Comparison of ENCODE assay signal across 9 mouse cellular contexts in the genomic region with DNA sequence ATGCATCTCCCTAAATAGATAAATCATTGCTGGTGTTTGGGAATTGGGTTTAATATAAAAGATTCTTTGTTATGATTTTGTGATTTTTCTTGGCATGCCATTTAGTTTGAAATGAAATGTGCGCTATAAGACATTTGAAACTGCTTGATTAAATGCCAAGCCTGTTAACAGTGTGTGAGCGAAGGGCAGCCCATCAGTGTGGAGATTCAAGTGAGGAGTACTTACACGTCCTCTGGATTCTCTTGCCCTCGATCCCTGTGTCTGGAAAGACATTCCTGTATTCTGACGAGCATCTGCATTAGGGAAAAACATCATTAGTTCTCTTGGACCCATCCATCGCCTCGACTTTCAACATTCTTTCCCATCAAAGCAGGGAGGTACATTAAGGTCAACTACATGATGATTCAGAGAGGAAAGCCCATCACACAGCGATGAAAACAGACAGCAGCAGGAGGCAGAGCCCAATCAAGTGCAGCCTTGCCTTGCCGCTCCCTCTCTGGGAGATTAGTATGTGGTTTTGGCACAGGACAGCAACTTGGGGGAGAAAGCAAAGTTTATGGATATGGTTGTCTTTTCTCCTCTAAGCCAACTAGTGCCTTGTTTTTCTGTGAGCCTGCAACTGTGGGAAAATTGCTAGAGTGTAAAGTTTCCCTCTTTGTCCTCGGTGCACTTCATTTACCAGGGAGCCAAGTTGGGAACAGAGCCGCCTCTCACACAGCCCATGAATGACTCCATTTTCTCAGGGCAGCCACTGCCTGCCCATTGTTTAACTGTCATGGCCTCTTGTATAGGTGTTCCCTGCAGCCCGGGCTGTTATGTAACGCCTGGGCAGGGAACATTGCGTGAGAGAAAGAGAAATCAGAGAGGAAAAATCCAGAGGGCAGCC. TPM values are rescaled to one million over a fixed set of nuclear protein-coding genes. Genes with fewer than 3 reads are reported as not detected.
DNase-seq lines count a peak whose midpoint lies in the region; ATAC-seq lines count a peak whose summit lies in the region.
"Had no signal": no experiment of that assay in that cellular context is flagged by ENCODE, and none has a peak within 500 bp of the region (broad histone marks: within the 10 kb centered on the region; RNA-seq: fewer than 3 reads in every experiment).

No protein-coding gene starts in this region.

- H3K9ac ChIP-seq in midbrain, embryonic 13.5 days (replicated peaks): no peak overlapping the region

- H3K4me1 ChIP-seq in midbrain, embryonic 13.5 days (replicated peaks): peaks cover 13% of the 10 kb centered on the region

- no peak overlapping the region for H3K4me2 ChIP-seq in midbrain, embryonic 13.5 days (replicated peaks)

- WGBS in midbrain, embryonic 13.5 days: 42% methylated on average over 14 of the region's 14 CpGs

- H3K27me3 ChIP-seq in midbrain, embryonic 13.5 days: no peaks in the 10 kb centered on the region

- H3K36me3 ChIP-seq in midbrain, embryonic 13.5 days: no peaks in the 10 kb centered on the region

- no peak overlapping the region for H3K4me3 ChIP-seq in midbrain, embryonic 13.5 days (replicated peaks)

- peak overlapping the region; percentile 72 for H3K27ac ChIP-seq in midbrain, embryonic 13.5 days

- DNase-seq in adrenal gland, adult 2 months: peak; percentile 54
- no peak for DNase-seq in adrenal gland, postnatal 25 days
- DNase-seq in ovary, adult 18-20 months (ENCODE audit: low spot score): peak; percentile 73
- no peak for DNase-seq in ovary, postnatal 14 days (ENCODE audit: low spot score)
- peak; percentile 83 for DNase-seq in layer of hippocampus, adult 9-11 months
- DNase-seq in thymus, postnatal 4 days: no peak

- ATAC-seq in midbrain, embryonic 13.5 days: peak; percentile 95
- ATAC-seq in erythroid progenitor cell, adult 5-6 weeks (replicated peaks; ENCODE audit: low FRiP score, poor library complexity, severe bottlenecking): no peak

- no peaks in the 10 kb centered on the region for H3K9me3 ChIP-seq in midbrain, embryonic 13.5 days

RNA-seq across cellular contexts. Expression of a gene that starts 44.6 kb away (rescaled TPM):
- total RNA-seq in adrenal gland, adult 2 months (2021): under 1 TPM; 0.29 to 0.55 TPM
- polyA plus RNA-seq in adrenal gland, adult 2 months (2012; rRNA removed): 0.89 and 1.2 TPM in 2 replicates
- 0.27 TPM in 1 of 2 replicates, not detected in the other for total RNA-seq in adrenal gland, postnatal 25 days (2021)
- polyA plus RNA-seq in midbrain, embryonic 13.5 days (2015; fragmentation: Nextera tagmentation; extraction: Ambion mirVana): 0.14 TPM in 1 of 2 replicates, not detected in the other
- not detected in 2 replicates for total RNA-seq in erythroid progenitor cell, adult 5-6 weeks (2015; ENCODE audit: low replicate concordance)
- total RNA-seq in erythroid progenitor cell, adult 5-6 weeks (2017; ENCODE audit: low replicate concordance): not detected in 2 replicates
- total RNA-seq: hematopoietic stem cell, adult 5-6 weeks had no signal

Comparison
In these comparisons a context has a peak if more than half of its experiments do, and no peak if none do; other contexts are left out.
1. DNase-seq: peak in adrenal gland, adult 2 months (single experiment), ovary, adult 18-20 months (single experiment) and layer of hippocampus, adult 9-11 months (single experiment); none in adrenal gland, postnatal 25 days (single experiment), ovary, postnatal 14 days (single experiment) and thymus, postnatal 4 days (single experiment).